Mouse (Mus musculus): ENCODE measurements around the gene Spata33.
"Not testable (repeated sequence)": the region's sequence is repeated elsewhere in the genome, so short reads cannot be mapped to it uniquely, and the experiment has no call there.

Spata33 gene

DNA sequence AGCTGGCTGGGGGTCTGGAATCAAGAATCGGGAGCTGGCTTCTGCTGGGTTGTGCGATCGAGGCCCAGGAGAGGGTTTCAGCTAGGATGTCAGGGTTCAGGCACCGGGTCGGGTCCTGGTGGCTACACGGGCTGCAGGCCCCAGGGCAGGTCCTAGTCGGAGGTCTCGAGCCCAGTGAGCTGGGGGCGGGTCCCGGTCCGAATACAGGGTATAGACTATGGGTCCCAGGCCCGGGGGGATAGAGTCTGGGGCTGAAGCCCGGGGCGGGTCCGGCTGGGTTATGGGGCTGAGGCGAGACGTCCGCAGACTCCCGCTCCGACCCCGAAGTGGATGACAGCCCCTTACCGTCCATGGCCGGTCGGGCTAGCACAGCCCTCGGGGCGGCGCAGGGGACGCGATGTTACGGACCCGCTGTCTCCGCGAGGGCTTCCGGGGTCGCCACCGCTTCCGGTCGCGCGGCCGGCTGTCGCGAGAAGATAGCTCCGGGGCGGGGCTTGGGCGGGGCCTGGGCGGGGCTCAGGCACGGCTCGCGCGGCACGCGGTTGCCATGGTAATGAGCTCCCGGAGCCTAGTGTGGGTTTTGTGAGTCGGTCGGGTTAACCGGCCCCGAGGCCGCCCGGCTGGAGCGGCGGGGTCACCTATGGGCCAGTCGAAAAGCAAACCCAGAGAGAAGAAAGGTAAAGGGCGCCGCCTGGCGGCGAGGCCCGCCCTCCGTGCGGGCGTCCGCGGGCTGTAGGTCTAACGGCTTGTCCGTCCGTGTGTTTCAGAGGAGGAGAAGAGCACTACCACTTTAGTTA lies at the start of gene Spata33, which contains the start of gene Chmp1a:
Gene Spata33, plus strand, starts transcription at position 512 of the 797 bp plus-strand sequence.
Gene Chmp1a, minus strand, starts transcription at position 443 of the 797 bp plus-strand sequence.
- DNase-seq (ENCODE audit: low spot score): peak; percentile 91

GRCm38 (mm10) chr8:123181391-123181790 lies 31.2 kb upstream of the Spata33 start:
- DNase-seq (ENCODE audit: low spot score): no peak

GRCm38 (mm10) chr8:123185566-123186409 lies 26.8 kb upstream of the Spata33 start, which contains the start of gene Dpep1:
Dpep1 (plus strand) TSS chr8:123186242.
- no peak for DNase-seq (ENCODE audit: low spot score)

DNA sequence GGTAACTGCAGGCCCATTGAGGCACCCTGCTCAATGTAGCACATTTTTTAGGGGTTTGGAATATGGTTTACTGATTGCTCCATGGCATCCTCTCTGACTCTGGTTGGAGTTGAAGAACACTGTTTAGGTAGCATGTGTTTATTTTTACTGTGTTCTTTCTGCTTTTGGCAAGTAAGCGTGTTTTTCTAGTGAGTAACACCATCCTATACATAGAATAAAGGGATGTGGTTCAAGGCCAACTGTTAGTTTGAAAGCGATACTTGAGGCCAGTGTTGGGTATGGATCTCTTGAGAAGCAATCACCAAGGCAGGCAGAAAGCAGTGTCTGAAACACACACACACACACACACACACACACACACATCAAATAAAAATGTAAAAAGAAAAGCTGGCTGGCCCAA lies 24.6 kb upstream of the Spata33 start:
- DNase-seq (ENCODE audit: low spot score): no peak

DNA sequence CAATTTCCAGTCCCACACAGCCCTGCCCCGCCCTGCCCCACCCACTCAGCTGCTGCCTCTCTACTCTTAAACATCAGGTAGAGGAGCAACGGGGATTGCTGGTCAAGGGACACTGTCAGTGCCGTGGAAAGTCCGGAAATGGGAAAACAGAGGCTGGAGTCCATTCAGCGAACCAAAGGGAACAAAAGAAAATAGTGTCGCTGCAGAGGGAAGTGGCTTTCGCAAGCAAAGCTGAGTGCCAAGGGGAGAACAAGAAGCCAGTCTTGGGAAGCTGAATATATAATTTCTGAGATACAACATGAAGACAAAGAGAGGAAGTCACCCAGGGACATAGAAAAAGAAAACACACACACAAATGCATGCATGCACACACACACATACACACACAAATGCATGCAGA lies 23.8 kb upstream of the Spata33 start:
- no peak for DNase-seq (ENCODE audit: low spot score)

DNA sequence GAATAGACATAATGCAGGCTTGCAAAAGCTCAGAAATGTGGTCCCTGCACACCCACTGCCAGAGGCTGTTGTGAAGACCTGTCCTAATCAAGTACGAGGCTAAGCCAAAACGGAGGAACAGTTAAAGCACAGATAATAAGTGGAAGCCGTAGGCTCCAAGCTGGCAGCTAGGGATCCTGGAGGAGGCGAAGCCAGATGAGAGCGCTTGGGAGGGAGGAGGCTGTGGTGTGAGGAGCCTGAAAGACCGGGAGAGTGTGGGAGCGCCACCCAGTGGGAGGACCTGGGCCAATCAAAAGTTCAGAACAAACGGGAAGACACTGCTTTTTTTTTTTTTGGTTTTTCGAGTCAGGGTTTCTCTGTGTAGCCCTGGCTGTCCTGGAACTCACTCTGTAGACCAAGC lies 22.0 kb upstream of the Spata33 start:
- DNase-seq (ENCODE audit: low spot score): peak; percentile 85

- DNase-seq (ENCODE audit: low spot score): no peak
Observed at GRCm38 (mm10) chr8:123191908-123192307, 20.7 kb upstream of the Spata33 start.

GRCm38 (mm10) chr8:123193771-123194170 lies 18.9 kb upstream of the Spata33 start:
- DNase-seq (ENCODE audit: low spot score): no peak

DNA sequence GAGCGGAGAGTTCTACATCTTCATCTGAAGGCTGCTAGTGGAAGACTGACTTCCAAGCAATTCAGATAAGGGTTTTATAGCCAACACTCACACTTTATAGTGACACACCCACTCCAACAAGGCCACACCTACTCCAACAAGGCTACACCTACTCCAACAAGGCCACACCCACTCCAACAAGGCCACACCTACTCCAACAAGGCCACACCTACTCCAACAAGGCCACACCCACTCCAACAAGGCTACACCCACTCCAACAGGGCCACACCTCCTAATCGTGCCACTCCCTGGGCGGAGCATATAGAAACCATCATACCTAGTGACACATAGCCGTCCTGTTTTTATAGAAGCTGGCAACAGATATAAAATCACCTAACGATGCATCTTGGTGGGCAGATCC lies 15.6 kb upstream of the Spata33 start:
- DNase-seq (ENCODE audit: low spot score): not testable (repeated sequence)

- no peak for DNase-seq (ENCODE audit: low spot score)
Observed at GRCm38 (mm10) chr8:123199864-123200263, 12.8 kb upstream of the Spata33 start.

- peak; percentile 80 for DNase-seq (ENCODE audit: low spot score)
Observed at GRCm38 (mm10) chr8:123202288-123202687, 10.3 kb upstream of the Spata33 start.

GRCm38 (mm10) chr8:123203571-123203970 lies 9.1 kb upstream of the Spata33 start:
- no peak for DNase-seq (ENCODE audit: low spot score)

DNA sequence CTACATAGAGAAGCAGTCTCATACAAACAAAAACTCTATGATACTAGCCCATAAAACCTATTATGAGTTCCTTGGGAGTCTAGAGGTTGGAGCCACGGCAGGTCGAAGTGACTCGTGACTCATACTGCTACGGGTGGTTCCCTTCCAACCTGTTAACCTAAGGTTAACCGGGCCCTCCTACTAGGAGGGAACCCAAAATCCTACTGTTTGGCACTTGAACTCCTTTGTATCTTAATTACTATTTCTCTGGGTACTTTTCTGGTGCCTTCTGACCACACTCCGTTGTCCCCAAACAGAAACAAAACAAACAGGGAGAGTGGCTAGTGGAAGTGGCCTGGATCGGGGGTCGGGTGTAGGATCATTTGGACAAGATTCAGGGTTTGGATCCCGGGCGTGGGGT lies 756 bp upstream of the Spata33 start:
- no peak for DNase-seq (ENCODE audit: low spot score)

DNA sequence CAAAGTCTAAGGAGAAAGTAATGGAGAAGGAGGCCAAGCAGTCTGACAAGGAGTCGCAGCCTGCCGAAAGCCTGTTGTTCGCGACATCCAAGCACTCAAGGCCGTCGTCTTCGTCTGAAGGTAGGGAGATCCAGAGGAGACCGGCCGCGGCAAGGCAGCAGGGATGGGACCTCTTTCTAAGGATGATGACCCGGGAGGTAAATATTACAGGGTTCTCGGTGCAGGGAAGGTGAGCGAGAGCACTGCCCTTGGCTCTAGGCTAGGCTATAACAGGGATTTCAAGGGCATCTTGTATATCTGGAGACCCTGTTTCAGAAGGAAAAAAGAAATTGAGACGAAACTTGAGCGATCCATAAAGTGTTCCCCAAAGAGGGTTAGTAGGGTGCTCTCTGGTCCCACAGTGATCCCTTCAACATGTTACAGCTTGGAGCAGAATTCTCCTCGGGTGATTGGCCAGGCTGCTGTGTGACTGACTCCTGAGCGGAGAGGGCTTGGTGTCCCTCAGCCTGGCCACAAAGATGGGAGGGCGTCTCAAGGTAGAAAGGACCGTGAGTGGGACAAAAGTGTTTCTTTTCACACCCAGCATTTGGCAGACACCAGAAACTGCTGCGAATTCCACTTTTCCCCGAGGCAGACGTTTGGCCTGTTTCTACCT lies 613 bp downstream of the Spata33 start:
- no peak for DNase-seq (ENCODE audit: low spot score)

DNA sequence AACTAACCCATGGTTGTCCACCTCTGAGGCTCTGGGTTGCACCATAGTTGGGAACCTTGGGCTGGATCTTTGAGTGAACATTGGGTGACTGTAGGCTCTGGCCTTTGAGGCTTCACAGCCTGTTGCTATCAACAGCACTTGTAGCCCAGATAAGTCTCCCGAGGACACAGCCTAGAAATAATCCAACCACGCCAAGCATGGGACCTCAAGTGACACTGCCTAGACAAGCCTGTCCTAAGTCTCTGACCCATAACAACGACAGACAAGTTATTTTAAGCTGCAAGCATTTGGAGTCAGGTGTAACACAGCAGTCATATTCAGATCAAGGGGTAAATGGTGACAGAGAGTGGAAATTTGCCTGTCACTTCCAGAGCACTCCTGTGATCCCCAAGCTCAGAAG lies 2.8 kb downstream of the Spata33 start:
- no peak for DNase-seq (ENCODE audit: low spot score)

- no peak for DNase-seq (ENCODE audit: low spot score)
Observed at GRCm38 (mm10) chr8:123220917-123221316, 8.3 kb downstream of the Spata33 start.

GRCm38 (mm10) chr8:123224278-123225266 lies 11.9 kb downstream of the Spata33 start, which contains the start of gene Cdk10:
Cdk10 (plus strand) TSS chr8:123224842.
- DNase-seq (ENCODE audit: low spot score): peak; percentile 92

DNA sequence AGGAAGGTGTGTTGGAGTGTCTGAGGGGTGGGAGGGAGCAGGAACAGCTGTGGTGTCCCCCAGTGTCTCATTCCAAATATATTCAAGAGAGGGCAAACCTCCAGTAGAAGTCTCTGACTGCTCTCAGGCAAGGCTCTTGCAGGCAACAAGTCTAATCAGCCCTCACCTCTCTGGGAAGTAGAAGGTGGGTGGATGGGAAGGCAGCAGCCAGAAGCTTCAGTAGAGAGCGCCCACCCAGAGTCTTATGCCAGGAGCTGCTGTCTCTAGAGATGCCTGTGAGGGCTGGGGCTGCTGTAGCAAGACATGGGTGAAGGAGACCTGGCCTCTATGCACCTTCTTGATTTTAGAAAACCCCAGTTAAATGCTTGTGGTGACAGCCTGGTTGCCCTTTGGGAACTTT lies 15.8 kb downstream of the Spata33 start:
- DNase-seq (ENCODE audit: low spot score): no peak

DNA sequence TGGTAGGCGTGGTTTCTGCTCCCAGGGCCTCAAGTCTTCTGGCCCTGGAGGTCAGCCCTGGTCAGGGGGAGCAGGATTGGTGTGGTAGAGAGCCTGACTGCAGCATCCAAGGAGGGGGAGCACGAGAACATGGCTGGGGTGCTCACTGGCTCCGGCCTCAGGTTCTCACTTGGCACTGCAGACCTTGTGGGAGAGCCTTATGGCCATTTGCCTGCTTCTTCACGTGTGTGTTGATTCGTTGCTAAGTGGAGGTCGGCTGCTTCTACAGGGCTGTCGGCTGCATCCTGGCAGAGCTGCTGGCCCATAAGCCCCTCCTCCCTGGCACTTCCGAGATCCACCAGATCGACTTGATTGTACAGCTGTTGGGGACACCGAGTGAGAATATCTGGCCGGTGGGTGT lies 17.7 kb downstream of the Spata33 start:
- not testable (repeated sequence) for DNase-seq (ENCODE audit: low spot score)

DNA sequence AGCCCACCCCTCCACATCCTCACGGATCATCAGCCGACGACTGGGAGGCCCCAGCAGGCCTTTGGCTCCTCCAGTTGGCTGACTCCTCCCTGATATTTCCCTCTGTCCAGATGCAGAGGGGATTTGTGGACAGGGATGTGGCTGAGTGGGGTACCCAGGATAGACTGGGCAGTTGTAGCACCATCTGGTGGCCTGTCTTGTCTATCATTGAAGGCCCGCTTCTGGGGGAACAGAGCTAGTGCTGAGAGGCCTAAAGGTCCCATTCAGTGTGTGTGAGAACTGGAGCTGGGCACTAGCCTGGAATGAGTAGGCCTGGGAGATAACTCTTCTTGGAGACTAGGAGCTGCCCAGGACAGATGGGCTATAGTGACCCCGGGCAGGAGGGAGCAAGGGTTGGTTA lies 19.1 kb downstream of the Spata33 start:
- DNase-seq (ENCODE audit: low spot score): no peak

- DNase-seq (ENCODE audit: low spot score): no peak
Observed at GRCm38 (mm10) chr8:123232553-123232952, 19.9 kb downstream of the Spata33 start.

All from layer of hippocampus, adult 11-12 months (tissue).